Mouse (Mus musculus) bone marrow macrophage, adult 2 months (primary cell): ENCODE measurements around the gene Mef2b.

Experiments used
- CTCF ChIP-seq: IDR thresholded peaks from 2 replicates; pipeline ENCODE4 v1.5.1; 2012; ENCODE audit warnings: low read depth, mild to moderate bottlenecking, low read length, moderate library complexity
- POLR2A ChIP-seq: IDR thresholded peaks from 2 replicates; pipeline ENCODE4 v1.6.1; 2012; ENCODE audit warnings: mild to moderate bottlenecking, low read depth, low read length, borderline replicate concordance

DNA sequence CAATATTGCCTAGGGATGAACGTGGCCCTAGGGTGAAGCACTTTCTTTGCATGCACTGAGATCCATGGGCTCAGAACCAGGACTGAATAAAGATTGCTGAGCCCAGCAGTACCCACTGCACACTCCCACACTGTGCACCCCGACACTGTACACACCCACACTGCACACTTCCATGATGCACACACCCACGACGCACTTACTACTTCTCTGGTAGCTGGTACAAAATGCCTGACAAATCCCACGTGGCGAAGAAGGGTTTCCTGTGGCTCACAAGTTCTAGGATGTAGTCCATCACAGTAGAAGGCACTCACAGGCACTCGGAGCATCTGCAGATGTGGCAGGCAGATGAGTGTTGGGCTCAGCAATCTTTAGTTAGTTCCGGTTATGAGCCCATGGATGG is 14.5 kb upstream of the Mef2b start:
- TF ChIP-seq POLR2A, result no peak
- TF ChIP-seq CTCF, result no peak
